Mouse (Mus musculus): ENCODE results near the gene Prr32. TPM values are rescaled to one million over a fixed set of nuclear protein-coding genes. Genes with fewer than 3 reads are reported as not detected.

Gene Prr32
- polyA plus RNA-seq (2012; rRNA removed): not detected in 2 replicates
- not detected in 2 replicates for polyA plus RNA-seq (2014; fragmentation: Nextera tagmentation; extraction: Ambion mirVana)

- 65% methylated on average over 1 of the region's 1 CpGs for WGBS (ENCODE audit: insufficient replicate concordance)
- no peak for DNase-seq (ENCODE audit: low read depth in 3 of 3, low spot score in 3 of 3)
- no peak within 1 kb of the TSS for H3K27ac ChIP-seq
These were observed at the start of gene Prr32 for GRCm38 (mm10) chrX:45090604-45091003. TSS of gene Prr32 (plus strand) at chrX:45090904.

More at GRCm38 (mm10) chrX:45090604-45091003, at the start of gene Prr32:
- Histone ChIP-seq H3K4me2 (ENCODE audit: low read depth) (no peak within 1 kb of the TSS), H3K9me3 (ENCODE audit: control insufficient read depth, low read length) (no peaks in the 10 kb centered on the region), H3K4me3 (ENCODE audit: insufficient read depth in 1 of 2, low read depth in 2 of 2, low read length in 2 of 2) (no peak within 1 kb of the TSS), H3K36me3 (replicated peaks; ENCODE audit: control insufficient read depth, insufficient read depth, low read depth) (no peaks in the 10 kb centered on the region), H3K4me1 (replicated peaks; ENCODE audit: control insufficient read depth in 2 of 2, insufficient read depth in 2 of 2, low read length in 1 of 2) (no peaks in the 10 kb centered on the region), H3K27me3 (ENCODE audit: control insufficient read depth, insufficient read depth, low read length) (no peaks in the 10 kb centered on the region), H3K9ac (replicated peaks) (no peak within 1 kb of the TSS)
- TF ChIP-seq CTCF (IDR thresholded peaks at IDR 0.05; ENCODE audit: low read depth) (no peak), EP300 (IDR thresholded peaks at IDR 0.05; ENCODE audit: low read depth) (no peak)
- ATAC-seq (ENCODE audit: insufficient read depth): no peak

All from liver, embryonic 14.5 days (tissue).